ENCODE assay signal across 20 mouse cellular contexts in the genomic region with DNA sequence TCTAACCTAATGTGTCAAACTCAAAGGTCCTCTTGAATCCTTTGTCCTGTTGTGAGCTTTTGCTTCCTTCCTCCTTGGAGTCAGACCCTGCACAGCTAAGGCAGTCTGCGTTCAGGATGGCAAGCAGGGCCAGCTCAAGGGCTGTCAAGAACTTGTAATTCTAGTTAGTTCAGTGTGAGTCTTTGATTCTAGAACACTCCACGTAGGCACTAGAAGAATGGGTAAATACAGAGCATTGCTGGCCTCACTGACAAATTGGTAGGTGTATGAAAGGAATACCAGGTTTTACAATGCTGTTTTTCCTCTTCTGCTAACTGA. TPM values are rescaled to one million over a fixed set of nuclear protein-coding genes. Genes with fewer than 3 reads are reported as not detected.
DNase-seq lines count a peak whose midpoint lies in the region; ATAC-seq and TF ChIP-seq lines count a peak whose summit lies in the region.
"Had no signal": no experiment of that assay in that cellular context is flagged by ENCODE, and none has a peak within 500 bp of the region (broad histone marks: within the 10 kb centered on the region; RNA-seq: fewer than 3 reads in every experiment).

No protein-coding gene starts in this region.

- H3K9me3 ChIP-seq in embryonic facial prominence, embryonic 13.5 days: no peaks in the 10 kb centered on the region
- no peaks in the 10 kb centered on the region for H3K9me3 ChIP-seq in embryonic facial prominence, embryonic 10.5 days
- no peaks in the 10 kb centered on the region for H3K9me3 ChIP-seq in heart, embryonic 11.5 days (replicated peaks; ENCODE audit: control insufficient read depth, low read length)
- H3K9me3 ChIP-seq: forebrain, embryonic 15.5 days; hindbrain, embryonic 10.5 days; intestine, embryonic 15.5 days had no signal

- no peaks in the 10 kb centered on the region; the same call in 1 of the 2 replicates for H3K4me1 ChIP-seq in embryonic facial prominence, embryonic 13.5 days
- no peaks in the 10 kb centered on the region for H3K4me1 ChIP-seq in embryonic facial prominence, embryonic 10.5 days
- H3K4me1 ChIP-seq in lung, adult 2 months (ENCODE audit: control insufficient read depth, insufficient read depth, low read length): peaks cover 15% of the 10 kb centered on the region
- peaks cover 10% of the 10 kb centered on the region for H3K4me1 ChIP-seq in heart, embryonic 11.5 days (ENCODE audit: control insufficient read depth, insufficient read depth, low read length)
- H3K4me1 ChIP-seq: hindbrain, embryonic 10.5 days had no signal

- H3K36me3 ChIP-seq in embryonic facial prominence, embryonic 13.5 days: peaks cover 86% of the 10 kb centered on the region
- peaks cover 88% of the 10 kb centered on the region for H3K36me3 ChIP-seq in embryonic facial prominence, embryonic 10.5 days (replicated peaks)
- H3K36me3 ChIP-seq in heart, embryonic 11.5 days (ENCODE audit: control insufficient read depth, insufficient read depth, low read length): peaks cover 43% of the 10 kb centered on the region

- ATAC-seq in embryonic facial prominence, embryonic 13.5 days (ENCODE audit: insufficient number of reproducible peaks, insufficient read depth, low FRiP score, low TSS enrichment, low read depth): peak; percentile 59; the same call in 1 of the 2 replicates
- no peak for ATAC-seq in heart, embryonic 11.5 days (replicated peaks; ENCODE audit: insufficient number of reproducible peaks, low FRiP score, low TSS enrichment)
- ATAC-seq in frontal cortex, adult (ENCODE audit: low TSS enrichment): no peak
- ATAC-seq: forebrain, embryonic 15.5 days; hindbrain, embryonic 16.5 days; intestine, embryonic 15.5 days had no signal

- WGBS in embryonic facial prominence, embryonic 13.5 days: 78% methylated on average over 2 of the region's 2 CpGs
- WGBS in embryonic facial prominence, embryonic 10.5 days: 88% methylated on average over 2 of the region's 2 CpGs
- WGBS in lung, adult 2 months: 68% methylated on average over 2 of the region's 2 CpGs
- WGBS in heart, embryonic 11.5 days (ENCODE audit: insufficient replicate concordance): 87% methylated on average over 2 of the region's 2 CpGs

- H3K27me3 ChIP-seq in embryonic facial prominence, embryonic 13.5 days: no peaks in the 10 kb centered on the region
- H3K27me3 ChIP-seq in embryonic facial prominence, embryonic 10.5 days (replicated peaks; ENCODE audit: low read depth, poor library complexity, severe bottlenecking): no peaks in the 10 kb centered on the region
- no peaks in the 10 kb centered on the region for H3K27me3 ChIP-seq in heart, embryonic 11.5 days (ENCODE audit: control insufficient read depth, insufficient read depth, low read length)
- H3K27me3 ChIP-seq: forebrain, embryonic 15.5 days; intestine, embryonic 15.5 days had no signal

- no peak overlapping the region for H3K4me2 ChIP-seq in embryonic facial prominence, embryonic 13.5 days
- no peak overlapping the region for H3K4me2 ChIP-seq in heart, embryonic 11.5 days
- H3K4me2 ChIP-seq: forebrain, embryonic 15.5 days; intestine, embryonic 15.5 days had no signal

- intact Hi-C loops in heart, postnatal 14 days (cut with DNase I): no loop called here

- H3K27ac ChIP-seq in embryonic facial prominence, embryonic 13.5 days: no peak overlapping the region
- no peak overlapping the region for H3K27ac ChIP-seq in embryonic facial prominence, embryonic 10.5 days (replicated peaks)
- H3K27ac ChIP-seq in heart, embryonic 11.5 days (ENCODE audit: low read depth, low read length): no peak overlapping the region
- H3K27ac ChIP-seq: forebrain, embryonic 15.5 days; hindbrain, embryonic 10.5 days; intestine, embryonic 15.5 days; left cerebral cortex, adult 2 months had no signal

- TF ChIP-seq CTCF in lung, adult 2 months (IDR thresholded peaks at IDR 0.05; ENCODE audit: insufficient read depth, low read length): no peak

- H3K4me3 ChIP-seq in embryonic facial prominence, embryonic 13.5 days: no peak overlapping the region
- H3K4me3 ChIP-seq in embryonic facial prominence, embryonic 10.5 days: no peak overlapping the region
- H3K4me3 ChIP-seq in lung, adult 2 months (replicated peaks; ENCODE audit: extremely low read depth, low read depth, low read length): no peak overlapping the region
- H3K4me3 ChIP-seq in heart, embryonic 11.5 days (ENCODE audit: low read depth, low read length): no peak overlapping the region
- H3K4me3 ChIP-seq: forebrain, embryonic 15.5 days; hindbrain, embryonic 10.5 days; intestine, embryonic 15.5 days; left cerebral cortex, adult 2 months had no signal

- DNase-seq in embryonic facial prominence, embryonic 10.5 days (ENCODE audit: low spot score): no peak
- DNase-seq in lung, adult 18-20 months: peak; percentile 61 to 78
- no peak for DNase-seq in lung, adult 2 months
- DNase-seq in lung, postnatal 25 days (ENCODE audit: low spot score): peak; percentile 81
- no peak for DNase-seq in heart, postnatal 14 days
- DNase-seq: cerebellum, adult 2 months; cerebellum, postnatal 25 days; kidney, postnatal 4 days; liver, postnatal 0 days; midbrain, embryonic 14.5 days; right cerebral cortex, postnatal 14 days; thymus, postnatal 36 days had no signal

- no peak for TF ChIP-seq POLR2A in lung, adult 2 months (IDR thresholded peaks at IDR 0.05; ENCODE audit: borderline replicate concordance, extremely low read depth, low read depth, low read length)

- H3K9ac ChIP-seq in embryonic facial prominence, embryonic 13.5 days: no peak overlapping the region
- H3K9ac ChIP-seq in heart, embryonic 11.5 days (ENCODE audit: low read depth, low read length): no peak overlapping the region
- H3K9ac ChIP-seq: forebrain, embryonic 15.5 days; intestine, embryonic 15.5 days; liver, postnatal 0 days had no signal

RNA-seq across cellular contexts. Expression of a gene that starts 8.4 kb away (rescaled TPM):
- polyA plus RNA-seq in embryonic facial prominence, embryonic 13.5 days (2015; fragmentation: Nextera tagmentation; extraction: Ambion mirVana): 5.0 and 7.0 TPM in 2 replicates
- polyA plus RNA-seq in embryonic facial prominence, embryonic 10.5 days (2016; fragmentation: Nextera tagmentation; extraction: Ambion mirVana): 2.8 and 3.5 TPM in 2 replicates
- polyA plus RNA-seq in lung, adult 2 months (2012; rRNA removed): 14.0 and 23.4 TPM in 2 replicates
- polyA plus RNA-seq in heart, embryonic 11.5 days (2014; fragmentation: Nextera tagmentation; extraction: Ambion mirVana): 8.6 and 11.8 TPM in 2 replicates
- total RNA-seq in heart, postnatal 14 days (2021): 10 to 100 TPM; 81.3 to 85.1 TPM

Comparison
In these comparisons a context has a peak if more than half of its experiments do, and no peak if none do; other contexts are left out.
1. DNase-seq: peak in lung, adult 18-20 months (2 of 2) and lung, postnatal 25 days (single experiment); none in embryonic facial prominence, embryonic 10.5 days (single experiment), lung, adult 2 months (single experiment) and heart, postnatal 14 days (0 of 2).